Mouse (Mus musculus): ENCODE data around the gene Gm35315.
"Not testable (repeated sequence)": the region's sequence is repeated elsewhere in the genome, so short reads cannot be mapped to it uniquely, and the experiment has no call there.

The Gm35315 gene

DNA sequence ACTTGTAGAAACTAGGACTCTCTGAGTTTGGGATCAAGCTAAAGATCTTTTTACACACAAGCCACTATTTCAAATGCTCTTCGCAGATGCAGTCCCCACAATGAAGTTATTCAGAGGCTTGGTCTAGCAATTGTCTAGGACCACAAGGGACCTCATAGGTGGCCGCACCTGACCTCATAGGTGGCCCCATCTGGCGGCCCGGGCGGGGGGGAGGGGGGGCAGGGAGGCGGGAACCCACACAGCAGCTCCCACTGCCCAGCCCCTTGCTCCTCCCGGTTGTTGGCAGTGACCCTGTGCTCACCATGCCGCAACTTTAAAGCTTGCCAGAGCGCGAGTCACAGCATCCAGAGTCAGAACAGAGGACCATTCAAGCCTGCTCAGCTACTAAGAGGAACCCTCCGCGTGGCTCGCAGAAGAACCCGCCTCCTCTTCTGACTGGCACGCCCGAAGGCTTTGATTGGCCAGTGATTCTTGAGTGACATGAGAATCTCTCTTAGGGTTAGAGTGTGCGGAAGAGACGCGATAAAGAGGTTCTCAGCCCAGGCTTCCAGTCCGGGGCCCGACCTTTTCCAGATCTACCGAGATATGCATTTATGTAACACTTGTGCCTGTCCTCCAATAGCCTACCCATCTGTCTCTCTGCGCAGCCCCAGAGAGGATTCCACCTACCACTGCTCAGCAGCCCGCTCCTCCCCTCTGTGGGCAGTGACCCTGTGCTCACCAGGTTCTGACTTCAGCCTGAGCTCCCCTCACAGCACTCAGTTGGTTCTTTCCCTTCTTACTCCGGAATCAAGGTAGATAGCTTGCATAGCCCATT is at the start of gene Gm35315:
Gene Gm35315 (minus strand): TSS at position 391 of the 817 bp plus-strand sequence.
- DNase-seq (ENCODE audit: low spot score in 2 of 2): peak; percentile 94 to 95

- DNase-seq (ENCODE audit: low spot score in 2 of 2): no peak
Observed at GRCm38 (mm10) chr5:110143007-110143406, 48.8 kb upstream of the Gm35315 start.

GRCm38 (mm10) chr5:110142309-110142708 is 48.1 kb upstream of the Gm35315 start:
- DNase-seq (ENCODE audit: low spot score in 2 of 2): no peak

GRCm38 (mm10) chr5:110140424-110140823 is 46.2 kb upstream of the Gm35315 start:
- DNase-seq (ENCODE audit: low spot score in 2 of 2): no peak

DNA sequence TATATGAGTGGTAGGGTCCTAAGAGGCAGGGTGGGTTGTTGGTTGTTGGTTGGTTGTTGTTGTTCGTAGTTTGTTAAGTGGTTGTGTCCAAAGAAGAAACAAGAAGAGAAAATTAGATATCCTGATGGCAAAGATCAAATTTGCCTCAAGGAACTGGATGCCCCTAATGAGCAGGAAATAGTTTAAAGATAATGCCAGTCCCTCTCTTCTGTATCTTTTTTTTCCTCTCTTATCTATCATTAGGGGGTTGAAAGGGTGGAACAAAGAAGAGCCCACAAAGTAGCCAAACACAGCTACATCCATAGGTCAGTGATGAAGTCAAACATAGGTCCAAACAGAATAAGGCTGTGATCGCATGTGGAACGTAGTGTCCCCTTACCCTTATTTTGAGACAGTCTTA is 45.1 kb upstream of the Gm35315 start:
- DNase-seq (ENCODE audit: low spot score in 2 of 2): no peak

- no peak for DNase-seq (ENCODE audit: low spot score in 2 of 2)
Observed at GRCm38 (mm10) chr5:110137816-110138215, 43.6 kb upstream of the Gm35315 start.

GRCm38 (mm10) chr5:110136087-110136464 is 41.9 kb upstream of the Gm35315 start:
- DNase-seq (ENCODE audit: low spot score in 2 of 2): no peak

GRCm38 (mm10) chr5:110135293-110136086 is 41.3 kb upstream of the Gm35315 start, which contains the start of gene Chfr:
Gene Chfr (plus strand): TSS chr5:110135842.
- peak; percentile 100 for DNase-seq (ENCODE audit: low spot score in 2 of 2)

DNA sequence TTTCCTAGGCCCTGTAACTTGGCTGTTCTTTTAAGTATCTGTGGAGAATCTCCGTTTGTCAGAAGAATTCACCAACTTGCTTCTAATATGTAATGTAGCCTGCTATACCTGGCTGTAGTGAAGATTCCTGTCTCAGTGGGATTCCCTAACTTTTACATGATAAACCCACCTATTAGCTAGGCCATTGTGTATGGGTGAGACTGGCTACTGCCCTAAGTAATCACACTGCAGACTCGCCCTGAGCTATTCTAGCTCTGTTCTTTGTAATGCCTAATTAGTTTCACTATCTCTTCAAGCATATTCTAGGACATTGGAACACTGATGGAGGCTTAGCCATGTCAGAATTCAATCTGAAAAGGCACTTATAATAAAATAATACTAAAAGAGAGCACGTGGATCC is 28.2 kb upstream of the Gm35315 start:
- not testable (repeated sequence) for DNase-seq (ENCODE audit: low spot score in 2 of 2)

GRCm38 (mm10) chr5:110109991-110110441 is 15.8 kb upstream of the Gm35315 start, which contains the start of gene Zfp605:
Gene Zfp605 (plus strand): TSS chr5:110110092.
- DNase-seq (ENCODE audit: low spot score in 2 of 2): peak; percentile 93 to 95

DNA sequence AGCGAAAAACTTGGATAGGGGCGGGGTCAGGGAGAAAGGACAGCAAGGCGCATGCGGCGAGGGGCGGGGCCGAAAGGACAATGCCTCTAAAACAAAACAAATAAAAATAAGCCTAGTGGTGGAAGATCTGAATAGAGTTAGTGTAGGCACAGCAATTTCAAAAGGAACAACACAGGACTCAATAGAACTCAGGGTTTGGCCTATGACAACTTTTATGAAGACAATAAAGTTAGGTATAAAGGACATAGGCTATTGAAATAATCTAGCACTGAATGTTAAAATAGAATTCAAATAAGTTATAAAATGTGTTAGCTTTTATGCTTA is 14.0 kb upstream of the Gm35315 start:
- DNase-seq (ENCODE audit: low spot score in 2 of 2): no peak

- peak; percentile 98 for DNase-seq (ENCODE audit: low spot score in 2 of 2)
Observed at GRCm38 (mm10) chr5:110107581-110108304, 13.5 kb upstream of the Gm35315 start, which contains the start of gene Gtpbp6. Gene Gtpbp6 (minus strand): TSS chr5:110108197.

DNA sequence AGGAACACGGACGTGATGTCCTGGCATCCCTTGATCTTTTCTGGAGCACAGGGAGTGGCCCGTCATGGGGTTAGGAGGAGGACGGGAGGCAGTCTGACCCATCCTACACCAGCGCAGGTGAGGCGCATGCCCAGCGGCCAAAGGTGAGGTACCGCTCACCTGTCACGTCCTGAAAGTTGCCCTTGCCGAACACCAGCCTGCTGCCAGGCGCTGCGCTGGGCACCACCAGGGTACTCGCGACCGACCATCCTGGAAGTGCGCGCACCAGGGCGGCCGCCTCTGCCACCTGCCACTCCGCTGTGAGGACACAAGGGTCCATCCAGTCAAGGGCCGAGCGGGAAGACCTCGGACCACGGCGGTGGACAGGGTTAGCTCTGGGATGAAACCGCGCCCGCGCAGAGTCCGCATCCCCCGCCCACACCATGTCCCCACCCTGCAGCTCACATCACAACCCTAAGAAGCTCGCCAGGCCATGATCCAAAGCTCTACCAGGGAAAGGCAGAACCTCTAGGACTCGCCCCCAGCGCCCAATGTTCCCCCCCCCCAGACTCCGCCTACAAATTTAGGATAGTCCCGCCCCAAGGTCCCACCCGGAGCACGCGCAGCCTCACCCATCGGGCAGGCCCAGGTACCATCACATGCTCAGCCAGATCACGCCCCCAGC is 12.8 kb upstream of the Gm35315 start:
- DNase-seq (ENCODE audit: low spot score in 2 of 2): peak; percentile 68 to 79

DNA sequence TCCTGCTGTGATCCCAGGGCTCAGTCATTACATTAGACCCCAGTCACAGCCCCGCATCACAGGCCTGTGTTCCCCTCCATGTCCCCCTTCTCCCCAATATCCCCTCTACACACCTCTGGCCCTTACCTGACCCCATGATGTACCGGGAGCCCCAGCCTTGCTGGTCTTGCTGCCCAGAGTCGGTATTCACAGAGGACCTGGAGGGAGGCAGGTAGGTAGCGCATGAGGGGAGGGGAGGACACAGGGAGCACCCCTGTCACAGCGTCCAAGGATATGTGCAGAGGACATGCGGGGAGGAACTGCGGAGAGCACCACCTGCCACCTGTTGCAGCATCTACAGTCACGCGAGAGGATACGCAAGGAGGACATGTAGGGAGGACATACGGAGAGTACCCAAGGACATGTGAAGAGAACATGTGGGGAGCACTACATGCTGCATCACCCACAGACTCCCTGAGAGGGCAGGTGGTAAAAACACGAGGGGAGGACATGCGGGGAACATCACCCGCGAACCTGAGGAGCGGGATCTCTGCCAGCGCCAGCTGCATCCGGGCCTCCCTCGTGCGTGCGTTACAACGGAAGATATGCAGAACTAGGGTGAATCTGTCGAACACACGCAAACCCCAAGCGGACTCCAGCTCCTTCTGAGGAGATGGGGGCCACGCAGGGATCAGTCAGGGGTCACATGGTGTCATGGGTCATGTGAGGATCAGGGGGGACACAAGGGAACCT is 12.1 kb upstream of the Gm35315 start:
- peak; percentile 52 to 74 for DNase-seq (ENCODE audit: low spot score in 2 of 2)

DNA sequence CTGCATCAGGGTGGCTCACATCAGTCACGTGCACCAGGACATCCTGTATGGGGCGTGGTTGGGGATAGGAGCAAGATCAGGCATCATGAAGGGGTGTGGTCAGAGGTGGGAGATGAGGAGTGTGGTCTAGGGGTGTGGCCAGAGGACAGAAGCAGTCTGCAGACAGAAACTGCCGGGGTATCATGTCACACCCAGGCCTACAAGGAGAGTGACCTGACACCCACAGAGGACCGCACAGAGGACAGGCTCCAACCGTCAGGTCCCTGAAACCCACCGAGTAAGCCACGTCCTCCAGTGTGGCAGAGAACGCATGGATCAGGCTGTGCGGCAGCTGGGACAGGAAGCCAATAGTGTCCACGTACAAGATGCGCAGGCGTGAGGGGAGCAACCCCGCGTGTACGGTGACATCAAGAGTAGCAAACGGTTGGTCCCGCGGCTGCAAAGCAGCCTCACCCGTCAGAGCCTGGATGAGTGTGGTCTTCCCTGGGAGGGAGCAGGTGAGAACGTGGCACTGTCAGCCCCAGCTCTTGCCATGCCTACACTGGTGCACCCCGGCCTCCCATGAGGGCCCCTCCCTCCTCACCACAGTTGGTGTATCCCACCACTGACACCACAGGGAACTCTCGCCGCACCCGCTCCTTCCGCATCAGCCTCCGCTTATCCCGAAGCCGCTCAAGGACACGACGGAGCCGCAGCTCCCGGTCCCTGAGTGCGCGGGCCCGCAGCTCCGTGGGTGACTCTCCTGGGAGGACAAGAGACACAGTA is 10.6 kb upstream of the Gm35315 start:
- peak; percentile 36 to 54 for DNase-seq (ENCODE audit: low spot score in 2 of 2)

DNA sequence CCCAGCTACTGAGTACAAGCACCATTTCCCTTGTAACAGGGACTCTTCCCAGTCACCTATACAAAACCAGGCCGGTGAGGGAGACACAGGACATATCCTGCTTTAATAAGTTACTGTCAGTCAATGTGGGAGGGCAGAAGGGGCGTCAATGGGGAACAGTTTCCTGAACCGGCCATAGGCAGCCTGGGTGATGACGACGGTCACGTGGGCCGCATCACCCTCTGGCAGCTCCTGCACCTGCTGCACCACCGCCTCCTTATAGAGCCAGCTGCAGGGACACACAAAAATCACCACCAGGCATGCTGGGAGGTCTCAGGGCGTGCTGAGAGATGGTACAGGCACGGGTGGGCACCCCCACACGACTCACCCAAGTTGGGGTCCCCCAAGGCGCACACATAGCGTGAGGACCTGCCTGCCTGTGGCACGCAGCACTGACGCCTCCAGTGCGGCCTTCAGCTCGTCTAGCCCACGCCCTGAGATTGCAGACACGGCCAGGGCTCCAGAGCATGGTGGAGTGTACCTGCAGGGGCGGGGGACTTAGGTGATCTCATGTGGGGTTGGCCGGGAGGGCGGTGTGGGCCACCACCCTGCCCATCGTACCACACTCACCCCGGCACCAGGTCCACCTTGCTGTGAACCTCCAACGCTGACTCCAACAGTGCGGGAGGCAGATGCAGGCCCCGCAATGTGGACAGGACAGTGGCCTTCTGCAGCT is 9.8 kb upstream of the Gm35315 start:
- DNase-seq (ENCODE audit: low spot score in 2 of 2): peak; percentile 44 to 53

GRCm38 (mm10) chr5:110102853-110103625 is 8.8 kb upstream of the Gm35315 start:
- peak; percentile 36 to 54 for DNase-seq (ENCODE audit: low spot score in 2 of 2)

GRCm38 (mm10) chr5:110102429-110102828 is 8.2 kb upstream of the Gm35315 start:
- DNase-seq (ENCODE audit: low spot score in 2 of 2): peak; percentile 44 to 49

Measured in right cerebral cortex, postnatal 10 days (tissue).